Mouse (Mus musculus) midbrain, embryonic 11.5 days (tissue): Measurements from ENCODE around the gene Bclaf1. TPM values are rescaled to one million over a fixed set of nuclear protein-coding genes. Genes with fewer than 3 reads are reported as not detected.
A peak's percentile ranks its signal among the peaks of the same experiment; 100 is the strongest.

Experiments
- ATAC-seq: fragments of 200-750 bp; cut with Nextera tagmentation; 2 replicates; pipeline ENCODE4 v1.8.0; 2017; ENCODE audit warnings: moderate TSS enrichment, moderate library complexity; ENCODE audit not compliant: low FRiP score
- DNase-seq: peaks from one replicate; pipeline ENCODE4 v3.0.0; 2015; ENCODE audit warnings: low spot score; ENCODE audit errors: missing footprints
- H3K27ac ChIP-seq: fragments of 300-500 bp; sonication (generic); 2 replicates; pipeline ENCODE4 v1.5.1; 2014; ENCODE audit warnings: low read depth, low read length
- H3K27me3 ChIP-seq: fragments of 300-500 bp; sonication (generic); 2 replicates; pipeline ENCODE4 v1.6.1; 2014; ENCODE audit warnings: mild to moderate bottlenecking, low read length, moderate library complexity, mixed read lengths; ENCODE audit not compliant: control insufficient read depth, insufficient read depth
- H3K36me3 ChIP-seq: fragments of 300-500 bp; sonication (generic); 2 replicates; pipeline ENCODE4 v1.6.1; 2014; ENCODE audit warnings: mild to moderate bottlenecking, low read length, moderate library complexity, mixed read lengths; ENCODE audit not compliant: control insufficient read depth, insufficient read depth
- H3K4me1 ChIP-seq: fragments of 300-500 bp; sonication (generic); 2 replicates; pipeline ENCODE4 v1.6.1; 2014; ENCODE audit warnings: low read length; ENCODE audit not compliant: control insufficient read depth, insufficient read depth
- H3K4me2 ChIP-seq: fragments of 300-500 bp; sonication (generic); 2 replicates; pipeline ENCODE4 v1.6.1; 2014; ENCODE audit warnings: mild to moderate bottlenecking, moderate library complexity
- H3K4me3 ChIP-seq: fragments of 300-500 bp; sonication (generic); 2 replicates; pipeline ENCODE4 v1.5.1; 2014; ENCODE audit warnings: low read depth, low read length
- H3K9ac ChIP-seq: fragments of 300-500 bp; sonication (generic); 2 replicates; pipeline ENCODE4 v1.6.1; 2014; ENCODE audit warnings: low read length
- H3K9me3 ChIP-seq: fragments of 300-500 bp; sonication (generic); 2 replicates; pipeline ENCODE4 v1.6.1; 2016; ENCODE audit warnings: low read length; ENCODE audit not compliant: control insufficient read depth
- WGBS: fragments of 180-500 bp; shearing (Covaris S2); extraction: QIAGEN DNeasy Blood & Tissue Kit; methylation state at CpG from one replicate; pipeline ENCODE4 v1.1.7; 2014; 5-methylcytosine and 5-hydroxymethylcytosine counted together
- microRNA-seq: library from miRNA; unstranded; fragments of <30 nt; microRNA quantifications from one replicate; pipeline ENCODE4, GENCODE M21; 2017
- polyA plus RNA-seq: library from polyadenylated mRNA; unstranded; fragments of >200 nt; fragmentation: Nextera tagmentation; extraction: Ambion mirVana; gene quantifications from 2 replicates; pipeline ENCODE4 v1.2.1, GENCODE M21; 2014

Gene Bclaf1
- polyA plus RNA-seq, 1 experiment from 2014 or later: 176 TPM

GRCm38 (mm10) chr10:20381352-20381751, 69.1 kb downstream of the Bclaf1 start:
- Histone ChIP-seq H3K4me1 (no peaks in the 10 kb centered on the region), H3K9ac (no peak overlapping the region), H3K9me3 (no peaks in the 10 kb centered on the region), H3K27me3 (no peaks in the 10 kb centered on the region), H3K4me2 (no peak overlapping the region), H3K36me3 (no peaks in the 10 kb centered on the region), H3K4me3 (no peak overlapping the region), H3K27ac (no peak overlapping the region)
- ATAC-seq (no peak), DNase-seq (no peak)
- 82% methylated on average over 3 of the region's 3 CpGs for WGBS

GRCm38 (mm10) chr10:20382807-20383419, 70.6 kb downstream of the Bclaf1 start:
- no peaks in the 10 kb centered on the region for H3K27me3 ChIP-seq
- no peak overlapping the region for H3K4me3 ChIP-seq
- peak; percentile 54; the same call in 1 of the 2 replicates for ATAC-seq
- H3K36me3 ChIP-seq: no peaks in the 10 kb centered on the region
- H3K9ac ChIP-seq: no peak overlapping the region
- no peak overlapping the region for H3K27ac ChIP-seq
- no peaks in the 10 kb centered on the region for H3K9me3 ChIP-seq
- DNase-seq: no peak
- WGBS: 79% methylated on average over 6 of the region's 6 CpGs
- no peaks in the 10 kb centered on the region for H3K4me1 ChIP-seq
- no peak overlapping the region for H3K4me2 ChIP-seq

- 71% methylated on average over 3 of the region's 3 CpGs for WGBS
- no peak overlapping the region for H3K4me3 ChIP-seq
- DNase-seq (no peak), ATAC-seq (no peak)
- no peak overlapping the region for H3K27ac ChIP-seq
- no peak overlapping the region for H3K4me2 ChIP-seq
- H3K9ac ChIP-seq: no peak overlapping the region
- H3K36me3 ChIP-seq: no peaks in the 10 kb centered on the region
- H3K9me3 ChIP-seq: no peaks in the 10 kb centered on the region
- H3K4me1 ChIP-seq: no peaks in the 10 kb centered on the region
- no peaks in the 10 kb centered on the region for H3K27me3 ChIP-seq
These were observed 78.3 kb downstream of the Bclaf1 start for GRCm38 (mm10) chr10:20390568-20390967.

Small RNAs within 50 kb of the gene (microRNA-seq; reads per million reads assigned to microRNA genes)
- gene Mir6413: not detected

Other genes with a start within 250 kb of the Bclaf1 start
- gene Map7, start 164.0 kb upstream of the Bclaf1 start, polyA plus RNA-seq: 5.6 and 6.3 TPM in 2 replicates
- gene Mtfr2, start 35.3 kb downstream of the Bclaf1 start, polyA plus RNA-seq: 1.4 TPM in 2 replicates